Mouse (Mus musculus) cerebral cortex, adult 2 months (tissue): ENCODE measurements around the gene Tpsb2.

ENCODE experiments used
- WGBS: fragments of 180-500 bp; shearing (Covaris S2); methylation state at CpG from one replicate; pipeline ENCODE4 v1.1.7; 2018; 5-methylcytosine and 5-hydroxymethylcytosine counted together

Tpsb2 gene

DNA sequence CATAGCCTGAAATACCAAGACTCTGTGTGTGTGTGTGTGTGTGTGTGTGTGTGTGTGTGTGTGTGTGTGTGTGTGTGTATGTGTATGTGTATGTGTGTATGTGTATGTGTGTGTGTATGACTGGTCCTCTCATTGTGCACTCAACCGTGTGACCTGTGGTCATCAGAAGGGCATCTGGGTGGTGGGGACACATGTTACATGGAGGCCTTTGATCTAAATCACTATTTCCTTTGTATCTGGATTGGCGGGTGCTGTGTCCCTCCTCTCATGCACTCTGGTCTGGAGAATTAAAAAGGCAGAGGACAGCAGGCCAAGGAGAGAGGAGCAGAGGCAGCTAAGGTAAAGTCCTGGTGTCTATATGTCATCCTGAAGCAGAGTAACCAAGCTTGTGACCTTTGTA lies at the start of gene Tpsb2:
Gene Tpsb2 (plus strand): TSS at position 301 of the 400 bp plus-strand sequence.
- 75% methylated on average over 2 of the region's 2 CpGs for WGBS

GRCm38 (mm10) chr17:25318354-25318753 lies 47.8 kb upstream of the Tpsb2 start, which contains the start of gene Prss29:
Gene Prss29 (plus strand): TSS chr17:25318654.
- 78% methylated on average over 5 of the region's 5 CpGs for WGBS

GRCm38 (mm10) chr17:25320819-25321218 lies 45.3 kb upstream of the Tpsb2 start:
- WGBS = 91% methylated on average over 8 of the region's 8 CpGs

DNA sequence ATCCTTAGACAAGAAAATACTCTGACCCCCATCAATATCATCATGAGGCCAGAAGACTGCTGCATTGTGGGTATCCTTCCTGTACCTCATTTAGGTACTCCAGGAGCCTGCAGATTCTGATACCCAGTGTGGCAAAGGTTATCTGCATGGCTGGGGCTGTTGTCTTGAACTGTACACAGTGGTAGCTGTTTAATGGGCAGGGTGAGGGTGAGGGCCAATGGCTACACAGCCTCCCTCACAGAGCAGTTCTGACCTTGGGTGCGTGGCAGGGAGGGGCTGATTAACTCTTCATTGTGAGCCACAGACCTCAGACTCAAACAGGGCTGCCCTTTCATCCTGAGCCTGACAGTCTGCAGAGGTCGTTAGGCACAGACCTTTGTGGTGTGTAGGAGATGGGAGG lies 43.2 kb upstream of the Tpsb2 start:
- 51% methylated on average over 2 of the region's 2 CpGs for WGBS

- 74% methylated on average over 9 of the region's 9 CpGs for WGBS
These were observed 33.8 kb upstream of the Tpsb2 start for GRCm38 (mm10) chr17:25332321-25332720.

DNA sequence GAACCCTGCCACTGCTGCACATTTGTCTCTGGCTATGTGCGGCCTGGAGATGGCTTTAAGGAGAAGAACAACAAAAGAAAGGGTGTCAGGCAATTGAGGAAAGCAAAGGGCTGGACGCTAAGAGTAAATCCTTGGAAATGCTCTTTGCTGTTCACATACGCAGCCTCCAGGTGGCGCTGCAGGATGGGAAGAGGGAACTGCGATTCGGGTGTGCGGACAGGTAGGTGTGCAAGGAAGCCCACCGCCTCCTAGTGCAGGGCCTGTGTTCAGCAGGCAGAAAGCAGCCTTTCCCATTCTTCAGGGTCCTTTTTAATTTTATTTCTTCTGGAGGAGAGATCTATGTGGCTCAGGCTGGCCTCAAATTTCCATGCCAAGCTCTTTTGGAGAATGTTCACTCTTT lies 32.2 kb upstream of the Tpsb2 start:
- WGBS = 3% methylated on average over 8 of the region's 8 CpGs

DNA sequence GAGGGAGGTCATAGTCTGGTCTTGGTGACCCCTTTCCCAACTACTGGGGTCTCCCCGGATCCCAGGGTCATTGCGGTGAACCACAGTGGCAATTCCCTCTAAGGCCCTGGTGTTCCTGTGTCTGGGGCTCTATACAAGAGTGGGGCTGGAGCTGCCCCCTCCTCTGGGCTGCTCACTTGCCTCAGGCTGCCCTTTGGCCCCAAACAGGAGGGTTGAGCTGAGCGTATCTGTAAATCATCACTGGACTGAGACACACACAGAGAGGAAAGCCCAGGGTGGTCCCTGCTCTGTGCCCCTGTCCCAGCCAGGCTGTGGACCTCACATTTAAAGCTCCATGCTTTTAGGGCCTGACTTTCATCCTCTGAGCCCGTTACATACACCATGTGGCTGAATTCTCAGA lies 27.9 kb upstream of the Tpsb2 start:
- WGBS = 93% methylated on average over 4 of the region's 4 CpGs

DNA sequence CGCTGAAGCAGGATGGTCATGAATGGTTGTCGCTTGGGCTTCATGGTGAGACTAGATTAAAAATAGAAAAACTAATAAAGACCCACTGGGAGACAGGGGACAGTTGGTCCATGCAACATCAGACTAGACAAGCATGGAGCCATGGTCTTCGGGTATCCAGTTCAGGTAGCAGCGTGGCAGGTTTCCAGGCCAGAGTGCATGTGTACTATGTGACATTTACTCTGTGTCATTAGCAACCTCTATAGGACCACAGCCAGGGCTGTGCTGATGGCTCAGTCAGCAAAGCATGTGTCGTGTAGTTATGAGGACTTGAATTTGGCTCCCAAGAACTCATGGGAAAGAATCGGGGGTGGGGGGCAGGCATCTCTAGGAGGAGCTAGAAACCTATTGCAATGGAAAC lies 26.1 kb upstream of the Tpsb2 start:
- 84% methylated on average over 6 of the region's 6 CpGs for WGBS

DNA sequence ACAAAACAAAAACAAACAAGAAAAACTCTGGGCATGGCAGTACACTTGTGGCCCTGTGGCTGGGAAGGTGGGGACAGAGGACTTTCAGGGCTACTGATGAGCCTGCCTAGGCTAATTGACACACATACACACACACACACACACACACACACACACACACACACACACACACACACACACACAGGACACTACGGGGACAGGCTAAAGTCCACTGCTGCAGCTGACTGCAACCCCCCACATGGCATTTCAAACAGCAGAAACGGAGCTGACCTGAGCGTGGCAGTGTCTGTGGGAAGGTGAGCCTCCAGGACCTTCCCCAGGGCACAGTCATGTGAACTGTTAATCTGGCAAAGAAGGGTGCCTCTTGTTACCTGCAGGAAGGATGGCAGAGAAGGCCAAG lies 24.6 kb upstream of the Tpsb2 start:
- 75% methylated on average over 3 of the region's 3 CpGs for WGBS

GRCm38 (mm10) chr17:25345462-25345861 lies 20.6 kb upstream of the Tpsb2 start, which contains the start of gene Tpsab1:
Gene Tpsab1 (minus strand): TSS chr17:25345562.
- 86% methylated on average over 4 of the region's 4 CpGs for WGBS

- 69% methylated on average over 2 of the region's 2 CpGs for whole genome bisulfite sequencing
These were observed 4.8 kb upstream of the Tpsb2 start for GRCm38 (mm10) chr17:25361291-25361690.

- WGBS = 10% methylated on average over 1 of the region's 1 CpGs
These were observed 2.4 kb upstream of the Tpsb2 start for GRCm38 (mm10) chr17:25363726-25364125.

- 88% methylated on average over 3 of the region's 3 CpGs for WGBS
These were observed 2.9 kb downstream of the Tpsb2 start, which contains the start of gene Tpsg1 for GRCm38 (mm10) chr17:25368973-25369372. Gene Tpsg1 (plus strand): TSS chr17:25369273.

DNA sequence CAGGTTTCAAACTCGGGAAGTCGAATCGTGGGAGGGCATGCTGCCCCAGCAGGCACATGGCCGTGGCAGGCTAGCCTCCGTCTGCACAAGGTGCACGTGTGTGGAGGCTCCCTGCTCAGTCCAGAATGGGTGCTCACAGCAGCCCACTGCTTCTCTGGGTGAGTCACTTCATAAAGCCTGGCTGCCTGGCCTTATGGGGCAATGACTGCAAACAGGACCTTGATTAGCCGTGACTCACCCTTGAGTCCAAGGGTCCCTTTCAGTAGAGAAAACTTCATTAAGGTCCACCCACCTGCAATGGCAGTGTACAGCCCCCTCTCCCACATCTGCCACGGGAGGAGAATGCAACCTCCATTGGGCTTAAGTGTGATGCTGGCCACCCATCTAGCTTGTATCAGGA lies 6.4 kb downstream of the Tpsb2 start:
- WGBS = 67% methylated on average over 8 of the region's 8 CpGs

- 49% methylated on average over 9 of the region's 9 CpGs for WGBS
These were observed 7.9 kb downstream of the Tpsb2 start for GRCm38 (mm10) chr17:25374011-25374410.

DNA sequence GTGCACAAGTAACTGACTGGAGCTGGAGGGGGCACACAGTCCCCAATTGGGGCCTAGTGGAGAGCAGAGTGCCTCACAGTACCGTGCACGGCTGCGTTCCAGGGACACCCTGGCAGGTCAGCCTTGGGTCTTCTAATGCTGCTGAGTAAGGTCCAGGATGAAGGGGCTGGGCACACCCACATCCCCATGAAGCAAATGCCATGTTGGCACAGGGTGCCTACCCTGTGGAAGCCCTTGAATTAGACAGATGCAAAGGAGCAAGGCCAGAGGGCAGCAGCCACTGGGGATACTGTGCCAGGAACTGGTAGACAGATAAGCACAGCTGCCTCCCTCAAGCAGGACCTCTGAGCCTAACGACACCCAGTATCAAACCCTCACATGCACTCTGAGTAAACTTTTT lies 28.4 kb downstream of the Tpsb2 start:
- WGBS = 91% methylated on average over 4 of the region's 4 CpGs

GRCm38 (mm10) chr17:25397804-25398519 lies 31.9 kb downstream of the Tpsb2 start:
- 35% methylated on average over 14 of the region's 14 CpGs for WGBS

DNA sequence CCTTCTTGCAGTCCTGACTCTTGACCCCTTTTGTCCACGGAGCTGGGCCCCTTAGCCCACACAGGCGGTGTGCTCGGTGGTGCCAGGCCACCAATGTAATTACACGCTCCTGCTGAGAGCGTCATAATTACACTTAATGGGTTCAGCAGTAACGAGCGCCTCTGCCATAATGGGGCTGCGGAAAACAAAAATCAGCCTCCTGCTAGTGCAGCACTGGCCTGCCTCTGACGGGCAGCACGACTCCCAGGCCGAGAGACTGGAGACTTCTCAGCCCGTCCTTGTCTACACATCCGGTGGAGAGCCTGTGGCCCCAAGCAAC lies 32.4 kb downstream of the Tpsb2 start:
- WGBS = 67% methylated on average over 13 of the region's 13 CpGs

DNA sequence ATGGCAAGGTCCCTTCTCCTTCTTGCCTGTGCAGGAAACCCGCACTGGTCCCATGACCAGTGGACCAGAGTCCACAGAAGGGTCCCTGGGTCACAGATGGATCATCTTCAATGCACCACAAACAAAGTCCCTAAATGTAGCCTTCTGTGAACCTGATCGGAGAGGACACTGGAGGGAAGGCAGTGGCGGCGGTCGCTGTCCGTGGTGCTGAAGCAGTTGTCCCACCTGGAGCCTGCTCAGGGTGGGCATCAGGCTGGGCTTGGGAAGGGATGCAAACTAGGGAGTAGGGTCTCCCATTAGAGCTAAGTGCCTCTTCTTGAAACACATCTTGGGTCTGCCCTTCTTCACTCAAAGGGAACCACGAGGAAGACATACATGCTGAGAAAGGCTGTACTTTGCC lies 34.3 kb downstream of the Tpsb2 start:
- WGBS = 61% methylated on average over 7 of the region's 7 CpGs

DNA sequence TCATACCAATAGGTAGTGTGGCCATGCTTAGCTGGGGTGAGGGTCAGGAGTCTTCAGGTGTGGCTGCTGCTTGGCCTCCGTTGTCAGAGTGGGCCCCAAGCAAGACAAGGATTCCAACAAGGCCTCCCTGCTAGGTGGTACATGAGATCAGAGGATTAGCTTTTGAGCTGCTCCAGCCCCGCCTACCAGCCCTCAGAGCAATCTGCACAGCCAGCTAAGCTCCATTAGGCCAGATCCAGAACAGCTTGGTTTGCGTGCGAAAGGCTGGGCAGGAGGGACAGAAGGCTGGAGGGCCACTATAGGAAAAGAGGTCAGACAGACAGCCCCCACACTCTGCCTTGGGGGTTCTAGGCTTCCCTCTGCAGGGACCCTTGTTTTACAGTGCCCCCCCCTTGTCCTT lies 35.4 kb downstream of the Tpsb2 start:
- 69% methylated on average over 4 of the region's 4 CpGs for WGBS

GRCm38 (mm10) chr17:25402224-25402623 lies 36.1 kb downstream of the Tpsb2 start:
- WGBS = 86% methylated on average over 13 of the region's 13 CpGs

GRCm38 (mm10) chr17:25404190-25404589 lies 38.1 kb downstream of the Tpsb2 start:
- WGBS = 79% methylated on average over 3 of the region's 3 CpGs

DNA sequence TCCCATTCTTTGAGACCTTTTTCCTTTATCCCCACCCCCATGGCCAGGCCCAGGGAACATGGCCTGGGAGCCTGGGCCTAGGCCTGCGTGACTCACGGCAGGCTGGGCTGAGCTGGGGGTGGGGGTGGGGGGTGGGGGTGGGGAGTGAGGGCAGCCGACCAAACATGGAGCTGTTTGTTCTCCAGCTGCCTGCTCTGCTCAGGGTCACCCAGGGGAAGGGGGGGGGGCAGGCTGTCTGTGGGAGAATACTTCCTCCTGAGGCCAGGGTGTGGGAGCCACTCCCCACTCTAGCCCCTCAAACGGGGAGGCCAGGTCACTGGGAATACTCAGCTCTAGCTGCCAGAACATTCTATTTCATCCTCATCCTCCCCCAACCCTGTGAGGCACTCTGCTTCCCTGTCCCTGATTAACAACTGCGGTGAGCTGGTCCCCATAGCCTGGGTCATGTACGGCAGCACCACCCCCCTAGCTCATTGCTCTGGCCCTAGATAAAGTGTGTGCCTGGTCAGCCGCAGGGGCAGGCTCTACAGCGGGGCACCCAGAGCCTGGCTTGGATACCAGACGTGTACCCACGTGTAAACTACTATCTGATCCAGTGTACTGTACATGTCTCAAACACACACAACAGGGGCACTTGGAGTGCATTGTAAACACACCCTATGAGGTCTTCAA lies 39.3 kb downstream of the Tpsb2 start:
- 29% methylated on average over 10 of the region's 10 CpGs for WGBS
